In the genomic region with DNA sequence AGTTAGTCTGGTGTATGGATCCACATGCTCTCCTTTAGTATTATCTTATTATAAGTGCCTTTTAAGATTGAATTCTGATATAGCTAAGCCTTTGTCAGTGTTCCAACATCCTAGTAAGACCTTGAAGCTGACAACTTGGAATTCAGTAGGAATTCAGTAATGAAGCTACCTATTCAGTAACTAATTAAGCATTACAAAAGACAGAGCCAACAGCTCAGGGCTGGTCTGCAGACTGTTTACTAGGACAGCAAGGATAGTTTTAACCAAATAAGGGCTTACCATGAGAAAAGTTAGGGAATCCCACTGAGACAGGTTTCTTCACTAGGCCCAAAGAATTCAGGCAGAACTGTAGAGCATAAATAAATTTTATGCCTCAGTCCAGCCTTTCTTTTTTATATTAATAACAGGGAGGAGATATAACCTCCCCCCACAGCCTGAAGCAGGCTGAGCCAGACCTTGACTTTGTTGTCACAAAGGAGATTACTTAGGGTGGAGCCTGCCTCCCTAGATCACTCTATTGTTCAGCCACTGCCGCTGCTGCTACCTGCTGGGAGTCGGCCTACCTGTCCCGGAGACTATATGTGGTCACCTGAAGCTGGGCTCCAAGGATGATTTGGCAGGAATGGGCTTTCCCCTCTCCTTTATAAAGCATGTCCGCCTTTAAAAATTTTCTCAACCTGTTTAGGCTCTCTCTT, we compare ENCODE assay signal across 7 mouse cellular contexts.
DNase-seq lines count a peak whose midpoint lies in the region; TF ChIP-seq lines count a peak whose summit lies in the region.
"Not testable (repeated sequence)": the region's sequence is repeated elsewhere in the genome, so short reads cannot be mapped to it uniquely, and the experiment has no call there.

No protein-coding gene starts in this region.

- peak overlapping the region; percentile 63; the same call in 1 of the 2 replicates for H3K27ac ChIP-seq in ES-Bruce4 (ENCODE audit: insufficient read depth, low read length)
- peak overlapping the region; percentile 50; the same call in 1 of the 2 replicates for H3K27ac ChIP-seq in ES-E14 (ENCODE audit: insufficient read depth, low read depth, low read length, poor library complexity, severe bottlenecking)
- H3K27ac ChIP-seq in kidney, adult 2 months (ENCODE audit: insufficient read depth, low read depth, low read length), result not testable (repeated sequence)

- 88% methylated on average over 4 of the region's 4 CpGs for WGBS in kidney, adult 2 months

- H3K9ac ChIP-seq in ES-Bruce4 (ENCODE audit: low read depth, poor library complexity, severe bottlenecking); ES-E14 (ENCODE audit: insufficient read depth, low read depth, low read length, poor library complexity, severe bottlenecking): not testable (repeated sequence)

- H3K4me3 ChIP-seq in ES-Bruce4 (ENCODE audit: low read depth, low read length); ES-E14 (ENCODE audit: insufficient read depth in 1 of 2, low read depth in 1 of 2, low read length in 2 of 2, poor library complexity in 1 of 2, severe bottlenecking in 1 of 2); kidney, adult 2 months (ENCODE audit: insufficient read depth, low read depth, low read length): not testable (repeated sequence)

- TF ChIP-seq CTCF in ES-Bruce4 (IDR thresholded peaks at IDR 0.05; ENCODE audit: low read depth, low read length); kidney, adult 2 months (conservative IDR thresholded peaks at IDR 0.05; ENCODE audit: insufficient read depth, insufficient read length, low read depth, low read length): not testable (repeated sequence)

- TF ChIP-seq POLR2A in ES-Bruce4 (IDR thresholded peaks at IDR 0.05; ENCODE audit: insufficient read depth, low read length); kidney, adult 2 months (IDR thresholded peaks at IDR 0.05; ENCODE audit: low read depth, low read length): not testable (repeated sequence)

- H3K9me3 ChIP-seq in ES-Bruce4 (replicated peaks; ENCODE audit: control insufficient read depth, insufficient read depth, low read length, poor library complexity, severe bottlenecking), result peaks cover 40% of the 10 kb centered on the region
- not testable (repeated sequence) for H3K9me3 ChIP-seq in ES-E14 (ENCODE audit: control insufficient read depth, insufficient read depth, low read depth, low read length)

- not testable (repeated sequence) for H3K36me3 ChIP-seq in ES-Bruce4 (ENCODE audit: control insufficient read depth, insufficient read depth, low read length, poor library complexity, severe bottlenecking); ES-E14 (ENCODE audit: control insufficient read depth, insufficient read depth, low read length, poor library complexity, severe bottlenecking); kidney, adult 2 months (ENCODE audit: control insufficient read depth, insufficient read depth, low read length)

- DNase-seq in ES-CJ7 (ENCODE audit: low read depth, low spot score), result peak; percentile 56
- not testable (repeated sequence) for DNase-seq in ES-E14 (ENCODE audit: low read depth, low spot score)
- DNase-seq in R1 (ENCODE audit: low read depth, low spot score), result peak; percentile 85
- DNase-seq in ZHBTc4 (ENCODE audit: low read depth, low spot score), result peak; percentile 70
- DNase-seq in kidney, adult 2 months, result peak; percentile 2
- DNase-seq in kidney, adult 9 months, result peak; percentile 24

- TF ChIP-seq EP300 in ES-Bruce4 (IDR thresholded peaks at IDR 0.05; ENCODE audit: insufficient read depth, low read depth, low read length), result not testable (repeated sequence)

- H3K27me3 ChIP-seq in ES-Bruce4 (ENCODE audit: control insufficient read depth, insufficient read depth, low read length, poor library complexity, severe bottlenecking); kidney, adult 2 months (replicated peaks; ENCODE audit: control insufficient read depth, insufficient read depth, low read length): not testable (repeated sequence)

- not testable (repeated sequence) for H3K4me1 ChIP-seq in ES-Bruce4 (ENCODE audit: control insufficient read depth, insufficient read depth, low read length); ES-E14 (ENCODE audit: control insufficient read depth in 2 of 2, insufficient read depth in 2 of 2, low read length in 2 of 2, poor library complexity in 1 of 2); kidney, adult 2 months (ENCODE audit: control insufficient read depth, insufficient read depth, low read length)

- in situ Hi-C loops in ES-E14 (cut with MboI; ENCODE audit: low sequenced_read_pairs in 2 of 2, unreplicated experiment in 2 of 2), result not testable (repeated sequence)
